Mouse (Mus musculus): ENCODE data around the gene Naaladl2.
"Not testable (repeated sequence)": the region's sequence is repeated elsewhere in the genome, so short reads cannot be mapped to it uniquely, and the experiment has no call there.

Gene Naaladl2

DNA sequence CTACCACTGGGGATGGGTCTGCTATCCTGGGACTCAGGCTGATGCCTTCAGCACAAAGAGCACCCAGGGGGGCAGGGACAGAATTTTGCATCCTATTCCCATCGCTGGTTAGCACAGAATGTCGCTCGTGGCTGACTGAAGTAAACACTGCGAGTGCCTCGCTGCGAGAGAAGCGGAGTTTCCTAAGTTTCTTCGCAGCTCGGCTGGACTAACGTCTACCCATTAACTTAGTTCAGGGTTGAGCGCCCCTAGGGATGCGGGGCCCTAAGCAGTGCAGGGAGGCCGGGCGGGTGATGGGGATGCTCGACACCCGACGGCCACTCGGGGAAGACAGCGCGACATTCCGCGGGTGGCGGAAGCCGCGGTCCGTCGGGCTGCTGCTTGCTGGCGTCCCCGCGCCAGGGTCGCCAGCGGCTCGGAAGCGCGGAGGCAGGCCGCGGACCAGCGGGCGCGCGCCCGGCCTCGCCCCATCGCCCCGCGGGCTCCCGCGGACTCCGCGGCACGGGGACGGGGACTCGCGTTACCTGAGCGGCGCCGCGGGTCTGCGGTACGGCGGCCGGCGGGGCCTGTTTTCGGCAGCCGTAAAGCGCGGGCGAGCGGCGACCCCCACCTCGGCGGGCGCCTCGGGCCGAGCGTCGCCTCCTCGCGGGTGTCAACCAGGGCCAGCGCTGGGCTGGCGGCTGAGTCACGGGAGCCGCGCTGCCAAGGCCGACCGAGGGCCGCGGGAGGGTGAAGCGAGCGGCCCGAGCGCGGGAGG is at the start of gene Naaladl2:
Naaladl2 (minus strand) TSS at position 707 of the 757 bp plus-strand sequence.
- no peak for DNase-seq (ENCODE audit: low read depth, low spot score)

DNA sequence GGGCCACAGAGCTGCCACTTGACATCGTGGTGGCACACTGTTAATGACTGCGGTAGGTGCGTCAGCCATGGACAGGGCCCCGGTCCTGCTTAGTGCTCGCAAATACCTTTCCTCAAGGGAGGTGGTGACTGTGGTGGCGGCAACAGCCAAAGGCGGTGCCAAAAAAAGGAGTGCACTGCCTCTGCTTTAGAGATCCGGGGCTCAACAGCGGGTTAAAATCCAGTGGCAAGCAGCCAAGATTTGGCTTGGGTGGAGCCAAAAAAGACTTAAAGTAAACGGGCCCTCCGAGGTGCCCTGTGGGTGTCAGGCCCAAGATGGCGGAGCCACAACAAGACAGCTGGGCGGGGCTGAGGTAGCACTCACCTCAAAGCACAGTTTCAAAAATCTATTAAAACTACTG is 7.7 kb upstream of the Naaladl2 start:
- no peak for DNase-seq (ENCODE audit: low read depth, low spot score)

DNA sequence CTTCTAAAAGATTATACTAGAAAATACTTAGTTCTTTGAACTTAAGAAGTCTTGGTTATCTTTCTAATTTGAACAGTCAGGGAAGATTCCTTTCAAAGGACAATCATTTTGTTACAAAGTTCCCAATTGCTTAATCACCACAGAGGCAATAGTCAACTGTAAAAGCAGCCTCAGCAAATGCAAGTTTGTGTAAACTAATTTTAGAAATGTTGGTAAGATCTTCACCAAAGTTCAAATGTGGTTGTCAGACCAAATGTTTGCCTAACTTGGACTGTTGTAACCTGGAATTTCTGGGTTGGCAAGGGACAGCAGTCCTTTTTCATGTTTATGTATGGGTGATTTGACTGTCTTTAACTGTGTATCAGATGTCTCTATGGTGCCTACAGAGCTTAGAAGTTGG is 3.2 kb upstream of the Naaladl2 start:
- DNase-seq (ENCODE audit: low read depth, low spot score) = no peak

DNA sequence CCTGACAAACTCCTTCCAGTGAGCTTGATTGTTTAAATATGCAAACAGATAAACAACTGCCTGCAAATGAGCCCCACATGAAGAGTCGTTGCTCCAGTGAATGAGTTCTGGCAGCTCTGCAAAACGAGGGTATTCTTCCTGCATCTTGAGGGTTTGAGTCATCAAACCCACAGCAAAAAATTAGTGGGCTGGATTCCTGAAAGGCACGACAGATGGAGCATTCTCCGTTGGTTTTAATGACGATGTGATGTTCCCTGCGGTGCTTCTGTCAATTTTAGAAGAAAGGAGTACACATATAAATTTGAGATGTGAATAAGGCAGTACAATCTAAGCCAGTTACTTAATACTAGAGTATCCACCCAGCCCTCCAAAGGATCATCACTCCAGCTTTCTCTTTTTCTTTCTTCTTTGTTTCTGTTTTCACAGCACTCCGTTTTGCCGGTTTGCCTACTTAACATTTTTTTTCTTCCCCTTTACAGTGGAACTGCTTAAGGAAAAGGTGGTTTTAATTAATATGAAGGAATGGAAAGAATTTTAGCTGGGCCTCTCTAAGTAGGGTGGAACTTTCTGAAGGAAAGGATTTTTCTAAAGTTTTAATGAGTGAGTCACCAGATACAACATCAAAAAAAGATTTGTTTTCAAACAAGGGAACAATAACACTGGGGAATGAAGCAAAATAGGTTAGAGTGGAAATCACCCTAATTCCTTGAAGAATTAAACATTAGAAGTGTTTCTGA is 1.1 kb upstream of the Naaladl2 start:
- no peak for DNase-seq (ENCODE audit: low read depth, low spot score)

DNA sequence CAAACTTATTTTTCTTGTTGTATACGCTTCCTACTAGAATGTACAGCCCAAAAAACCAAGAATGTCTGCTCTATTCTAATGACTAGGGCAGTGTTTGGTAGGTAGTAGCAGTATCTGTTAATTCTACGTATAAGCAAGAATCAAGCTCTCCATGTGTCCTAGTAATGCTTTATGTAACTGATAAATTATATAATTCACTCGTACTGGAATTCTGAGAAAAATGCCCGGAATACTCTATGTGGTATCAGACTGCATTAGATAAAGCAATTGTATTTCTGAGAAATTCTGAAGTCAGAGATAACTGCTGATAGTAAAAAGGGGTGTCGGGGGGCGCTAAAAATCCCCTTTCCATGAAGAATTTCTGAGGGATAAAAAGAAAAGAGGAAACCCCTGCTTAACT is 950 bp downstream of the Naaladl2 start:
- no peak for DNase-seq (ENCODE audit: low read depth, low spot score)

DNA sequence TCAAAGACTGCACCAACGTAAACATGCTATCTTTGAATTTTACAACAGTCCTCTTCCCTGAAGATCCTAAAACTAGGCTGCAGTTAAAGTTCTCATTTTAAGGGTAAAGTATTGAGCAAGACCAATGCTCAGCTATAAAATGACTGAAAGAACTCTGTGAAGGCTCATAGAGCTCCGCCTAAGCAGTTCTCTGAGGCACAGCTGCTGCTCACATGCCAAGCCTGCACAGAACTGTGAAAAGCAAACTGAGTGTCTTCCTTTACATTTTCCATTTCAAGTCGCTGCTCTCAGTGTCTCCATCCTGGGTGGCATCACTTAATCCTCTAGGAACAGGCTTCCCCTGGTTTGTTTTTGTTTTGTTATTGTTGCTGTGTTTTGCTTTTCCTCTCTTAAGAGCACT is 12.2 kb downstream of the Naaladl2 start:
- no peak for DNase-seq (ENCODE audit: low read depth, low spot score)

DNA sequence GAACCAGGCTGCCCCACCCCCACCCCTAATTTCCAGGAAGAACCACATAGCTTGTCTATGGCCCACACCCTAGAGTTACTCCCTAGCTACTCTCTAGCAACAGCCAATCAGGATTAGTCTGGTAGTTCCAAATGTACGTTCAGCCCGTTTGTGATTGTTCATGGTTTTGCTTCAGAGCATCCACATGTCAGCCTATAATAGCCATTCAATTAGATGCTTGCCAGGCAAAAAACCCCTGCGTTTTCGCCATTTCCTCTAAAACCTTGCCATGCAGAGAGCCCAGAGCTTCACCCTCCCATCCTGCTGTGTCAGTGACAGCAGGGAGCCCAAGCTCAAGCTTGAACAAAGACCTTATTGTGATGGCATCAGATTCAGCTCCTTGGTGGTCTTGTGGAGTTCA is 16.2 kb downstream of the Naaladl2 start:
- DNase-seq (ENCODE audit: low read depth, low spot score) = no peak

DNA sequence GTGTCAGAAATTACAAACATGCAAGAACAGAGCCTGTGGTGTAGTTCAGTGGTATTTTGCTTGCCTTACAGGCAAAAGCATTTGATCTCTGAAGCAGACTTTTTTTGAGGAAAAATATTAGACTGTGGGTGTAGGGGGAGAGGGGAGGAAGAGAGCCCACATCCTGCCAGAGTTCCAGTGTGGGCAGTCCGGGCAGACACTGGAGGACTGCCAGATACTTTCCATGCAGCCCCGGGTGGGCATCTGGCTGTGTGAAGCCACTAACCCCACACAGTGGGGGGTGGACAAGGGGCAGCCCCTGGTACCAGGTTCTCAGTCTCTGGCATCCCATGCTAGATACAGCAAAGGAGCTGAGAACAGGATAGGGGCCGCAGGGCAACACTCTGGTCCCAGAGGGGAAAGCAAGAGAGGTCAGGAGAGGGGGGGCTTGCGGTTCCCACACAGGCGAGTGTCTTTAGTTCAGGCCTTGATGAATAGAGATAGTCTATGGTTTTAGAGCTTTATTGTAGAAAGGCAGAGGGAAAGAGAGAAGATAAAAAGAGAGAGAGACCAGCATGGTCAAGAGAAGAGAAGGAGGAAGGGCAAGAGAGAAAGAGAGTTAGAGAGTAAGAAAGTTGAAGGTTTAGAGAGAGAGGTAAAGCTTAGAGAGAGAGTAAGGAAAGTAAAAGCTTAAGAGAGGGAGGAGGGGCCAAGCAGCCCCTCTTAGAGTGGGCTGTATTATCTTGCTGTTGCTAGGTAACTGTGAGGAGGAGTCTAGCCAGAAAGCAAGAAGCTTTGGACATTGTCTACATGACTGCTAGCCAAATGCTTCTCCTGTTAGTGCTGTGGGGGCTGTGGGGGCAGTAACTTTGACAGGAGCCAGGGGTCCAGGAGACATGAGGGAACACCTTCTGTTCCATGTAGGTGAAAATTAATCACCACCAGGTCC is 18.9 kb downstream of the Naaladl2 start:
- no peak for DNase-seq (ENCODE audit: low read depth, low spot score)

DNA sequence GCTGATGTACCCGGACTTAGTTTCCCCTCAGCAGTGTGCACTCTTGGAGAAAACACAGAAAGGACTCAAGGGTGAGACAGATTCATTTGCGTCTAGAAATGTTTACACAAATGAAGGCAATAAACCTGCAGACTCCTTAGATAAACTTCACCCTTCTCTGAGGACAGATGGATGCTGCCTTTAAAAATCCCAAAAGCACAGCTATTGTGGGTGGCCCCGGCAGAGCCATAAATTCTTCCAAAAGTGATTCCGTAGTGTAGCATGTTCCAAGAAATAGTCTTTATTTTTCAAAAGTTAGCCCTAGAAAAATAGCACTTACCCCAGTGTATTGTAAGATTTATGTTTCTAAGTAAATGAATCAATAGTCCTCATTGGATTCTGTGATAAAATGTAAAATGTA is 31.0 kb downstream of the Naaladl2 start:
- no peak for DNase-seq (ENCODE audit: low read depth, low spot score)

DNA sequence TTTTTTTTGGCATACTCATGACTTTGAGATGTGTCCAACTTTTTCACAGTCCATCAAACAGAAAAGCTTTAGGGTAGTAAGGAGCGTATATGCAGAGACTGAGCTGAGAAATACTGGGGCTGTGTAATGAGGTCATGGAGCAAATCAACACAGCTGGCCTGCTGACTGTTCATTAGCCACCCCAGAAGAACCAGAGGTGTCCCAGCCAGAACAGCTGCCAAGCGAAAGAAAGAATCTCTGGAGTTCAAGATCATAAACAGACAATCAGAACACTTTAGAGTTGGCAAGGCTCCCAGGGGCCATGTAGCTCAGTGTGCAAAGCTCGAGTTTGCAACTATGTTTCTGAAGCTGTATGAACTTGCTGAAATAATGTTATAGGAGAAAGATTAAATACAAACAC is 35.1 kb downstream of the Naaladl2 start:
- peak; percentile 3 for DNase-seq (ENCODE audit: low read depth, low spot score)

DNA sequence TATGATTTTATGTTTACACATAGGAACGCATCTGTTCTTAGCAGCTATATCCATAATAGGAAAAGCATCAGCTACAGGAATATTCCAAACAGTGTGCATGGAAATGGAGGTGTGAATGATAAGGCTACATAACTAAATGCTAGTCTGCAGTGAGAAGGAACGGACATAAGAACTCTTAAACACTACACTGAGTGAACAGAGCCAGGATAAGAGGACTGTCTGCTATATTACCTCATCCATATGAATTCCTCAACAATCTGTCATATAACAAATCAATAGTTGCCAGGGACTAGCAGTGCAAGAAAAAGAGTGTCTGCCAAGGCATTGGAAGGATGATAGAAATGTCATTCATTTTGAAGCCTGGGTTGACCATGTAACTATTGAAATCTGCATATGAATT is 51.1 kb downstream of the Naaladl2 start:
- no peak for DNase-seq (ENCODE audit: low read depth, low spot score)

DNA sequence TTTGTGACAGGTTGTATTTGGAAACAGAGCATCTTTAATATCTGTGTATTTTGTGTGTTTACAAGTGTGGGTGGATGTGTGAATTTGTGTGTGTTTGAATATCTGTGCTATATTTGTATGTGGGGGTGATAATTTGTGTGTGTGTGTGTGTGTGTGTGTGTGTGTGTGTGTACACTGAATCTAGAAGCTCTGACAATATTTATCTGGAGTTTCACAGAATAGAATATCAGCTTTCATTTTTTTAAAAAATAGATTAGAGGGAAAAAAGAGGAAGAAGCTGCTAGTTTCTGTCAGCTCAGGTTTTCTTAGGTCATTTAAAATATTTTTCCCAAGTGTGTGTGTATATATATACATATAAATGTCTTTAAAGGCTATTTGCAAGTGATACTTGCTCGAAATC is 68.3 kb downstream of the Naaladl2 start:
- no peak for DNase-seq (ENCODE audit: low read depth, low spot score)

DNA sequence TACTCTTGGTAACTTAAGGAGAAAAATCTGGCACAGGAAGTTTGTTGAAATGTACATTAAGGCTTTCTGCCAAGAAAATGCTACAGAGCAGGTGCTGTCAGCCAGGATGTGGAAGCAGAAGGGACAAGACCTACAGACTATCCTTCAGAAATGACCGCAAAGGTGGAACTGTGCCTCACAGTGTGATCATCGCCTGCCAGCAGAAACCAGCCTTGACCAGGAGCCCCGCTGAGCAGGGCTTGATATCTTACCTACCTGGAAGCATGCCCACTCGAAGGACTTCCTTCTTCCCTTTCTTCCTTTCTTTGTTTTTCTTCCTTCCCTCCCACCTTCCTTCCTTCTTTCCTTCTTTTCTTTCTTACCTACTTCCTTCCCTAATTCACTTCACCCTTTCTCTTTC is 69.8 kb downstream of the Naaladl2 start:
- DNase-seq (ENCODE audit: low read depth, low spot score) = no peak

DNA sequence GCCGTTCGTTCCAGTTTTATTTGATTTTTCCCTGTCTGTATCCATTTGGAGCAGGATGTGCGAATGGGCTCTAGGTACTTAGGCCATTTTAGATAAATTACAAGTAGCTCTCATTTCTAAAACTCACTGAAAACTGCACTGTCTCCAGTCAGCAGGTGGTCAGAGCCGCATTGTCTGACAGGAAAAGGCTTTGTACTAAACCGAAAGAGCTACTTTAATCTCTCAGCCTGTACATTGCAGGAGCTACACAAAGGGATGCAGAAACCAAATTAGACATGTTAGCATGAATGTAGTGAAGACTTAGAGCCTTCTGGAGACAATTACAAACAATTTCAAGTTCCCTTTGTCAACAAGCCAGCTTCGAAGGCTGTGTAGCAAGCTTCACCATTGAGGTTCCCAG is 70.2 kb downstream of the Naaladl2 start:
- DNase-seq (ENCODE audit: low read depth, low spot score) = no peak

DNA sequence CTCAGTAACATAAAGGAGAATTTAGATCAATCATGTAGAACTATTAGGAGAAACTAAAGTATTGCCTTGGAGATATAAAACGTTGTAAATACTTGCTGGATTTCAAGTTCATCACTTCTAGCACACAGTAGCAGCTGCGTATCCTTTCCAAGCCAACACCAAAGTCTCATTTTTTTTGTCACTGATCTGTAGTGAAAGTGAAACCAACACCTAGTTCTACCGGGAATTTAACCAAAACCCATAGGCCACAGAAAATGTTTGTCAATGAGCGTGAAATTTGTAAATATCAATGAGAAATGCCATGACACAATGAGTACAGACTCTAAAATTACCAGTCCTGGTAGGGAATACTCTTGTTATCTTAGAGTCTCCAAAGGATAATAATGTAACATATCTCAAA is 80.8 kb downstream of the Naaladl2 start:
- no peak for DNase-seq (ENCODE audit: low read depth, low spot score)

DNA sequence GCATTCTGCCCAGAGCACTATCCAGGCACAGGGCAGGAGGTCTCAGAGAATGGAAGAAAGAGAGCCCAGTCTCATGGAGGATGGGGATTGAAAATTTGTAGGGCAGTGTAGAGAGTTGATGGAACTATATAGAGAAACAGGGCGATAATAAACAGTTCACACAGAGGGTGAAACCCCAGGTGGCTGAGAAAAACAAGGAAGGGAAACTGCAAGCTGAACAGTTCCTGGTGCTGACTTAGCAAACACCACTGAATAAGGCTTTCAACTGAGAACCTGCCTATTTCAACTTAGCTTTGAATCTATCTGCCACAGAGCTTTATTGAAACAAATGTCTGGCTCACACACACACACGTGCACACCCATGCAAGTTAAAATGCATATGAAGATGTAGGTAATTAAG is 91.1 kb downstream of the Naaladl2 start:
- DNase-seq (ENCODE audit: low read depth, low spot score) = no peak

DNA sequence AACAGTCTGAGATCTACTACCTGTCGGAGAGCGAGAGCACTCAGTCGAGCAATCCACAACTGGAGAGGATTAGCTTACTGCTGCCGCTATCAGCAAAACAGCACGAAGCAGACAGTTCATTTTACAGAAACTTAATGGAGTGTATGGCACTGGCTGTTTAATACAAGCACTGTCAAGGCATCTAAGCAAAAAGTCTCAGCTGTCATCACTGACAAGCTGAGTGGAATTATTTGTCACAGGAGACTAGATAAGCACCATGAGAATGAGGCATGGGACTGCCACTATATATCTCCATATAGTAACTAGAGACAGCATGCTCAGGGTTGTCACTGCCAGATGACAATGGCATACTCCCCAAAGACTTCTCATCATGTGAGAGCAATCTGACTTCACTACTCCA is 124.1 kb downstream of the Naaladl2 start:
- no peak for DNase-seq (ENCODE audit: low read depth, low spot score)

DNA sequence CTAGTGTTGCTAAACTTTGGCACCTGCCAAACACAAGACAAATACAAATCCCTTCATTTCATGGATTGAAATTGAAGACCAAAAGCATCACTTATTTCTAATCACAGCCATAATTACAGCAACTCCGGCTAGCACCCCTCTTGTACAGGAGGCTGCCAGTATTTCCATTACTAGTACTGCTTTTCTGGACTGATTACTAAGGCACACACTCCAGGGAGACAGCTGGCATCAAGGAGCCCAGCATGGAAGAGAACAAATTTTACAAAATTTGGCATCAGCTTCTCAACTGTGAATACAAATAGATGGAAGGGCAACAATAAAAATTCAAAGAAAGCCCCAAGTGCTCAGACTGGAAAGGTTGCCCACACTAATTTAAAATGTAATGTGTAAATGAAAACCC is 133.3 kb downstream of the Naaladl2 start:
- DNase-seq (ENCODE audit: low read depth, low spot score) = no peak

DNA sequence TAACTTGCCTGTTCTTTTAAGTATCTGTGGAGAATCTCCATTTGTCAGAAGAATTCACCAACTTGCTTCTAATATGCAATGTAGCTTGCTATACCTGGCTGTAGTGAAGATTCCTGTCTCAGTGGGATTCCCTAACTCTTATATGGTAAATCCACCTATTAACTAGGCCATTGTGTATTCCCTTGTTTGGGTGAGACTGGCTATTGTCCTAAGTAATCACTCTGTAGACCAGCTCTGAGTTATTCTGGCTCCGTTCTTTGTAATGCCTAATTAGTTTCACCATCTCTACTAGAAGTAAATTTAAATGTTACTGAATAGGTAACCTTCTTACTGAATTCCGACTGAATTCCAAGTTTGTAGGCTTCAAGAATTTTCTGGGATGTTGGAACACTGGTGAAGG is 137.3 kb downstream of the Naaladl2 start:
- DNase-seq (ENCODE audit: low read depth, low spot score) = not testable (repeated sequence)

DNA sequence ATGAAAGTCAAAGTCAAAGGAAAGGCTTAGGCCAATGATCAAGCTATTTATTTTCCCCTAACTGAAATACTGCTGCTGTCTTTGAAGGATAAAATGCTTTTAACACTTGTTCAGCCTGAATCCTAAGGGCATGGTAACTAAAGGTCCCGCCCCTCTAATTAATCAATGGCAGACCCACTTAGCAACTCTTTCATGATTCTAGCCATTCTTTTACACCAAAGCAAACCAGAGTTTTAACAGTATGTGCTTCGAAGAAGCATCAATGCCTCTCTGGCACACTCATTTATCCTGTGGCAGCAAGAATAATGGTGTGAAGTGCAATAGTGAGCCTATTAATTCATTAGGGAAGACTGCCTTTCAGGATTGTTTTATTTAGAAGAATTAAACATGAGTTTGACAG is 151.5 kb downstream of the Naaladl2 start:
- no peak for DNase-seq (ENCODE audit: low read depth, low spot score)

DNA sequence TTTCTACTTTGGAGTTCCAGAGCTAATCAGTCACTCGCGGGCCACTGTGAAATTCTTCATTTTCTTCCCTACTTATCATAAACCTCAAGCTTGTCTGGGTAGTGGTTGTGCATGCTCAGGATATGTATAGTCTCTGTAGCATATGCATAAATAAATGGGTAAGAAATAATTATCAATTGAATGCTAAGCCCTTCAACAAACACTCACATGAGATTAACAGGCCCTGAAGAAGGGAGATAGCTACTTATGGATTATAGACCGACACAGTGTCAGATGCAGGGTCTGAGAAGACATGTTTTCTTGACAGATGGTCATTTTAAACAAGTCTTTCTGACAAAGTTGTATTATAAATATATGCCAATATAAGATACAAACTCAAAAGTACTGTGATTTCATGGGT is 152.0 kb downstream of the Naaladl2 start:
- DNase-seq (ENCODE audit: low read depth, low spot score) = no peak

DNA sequence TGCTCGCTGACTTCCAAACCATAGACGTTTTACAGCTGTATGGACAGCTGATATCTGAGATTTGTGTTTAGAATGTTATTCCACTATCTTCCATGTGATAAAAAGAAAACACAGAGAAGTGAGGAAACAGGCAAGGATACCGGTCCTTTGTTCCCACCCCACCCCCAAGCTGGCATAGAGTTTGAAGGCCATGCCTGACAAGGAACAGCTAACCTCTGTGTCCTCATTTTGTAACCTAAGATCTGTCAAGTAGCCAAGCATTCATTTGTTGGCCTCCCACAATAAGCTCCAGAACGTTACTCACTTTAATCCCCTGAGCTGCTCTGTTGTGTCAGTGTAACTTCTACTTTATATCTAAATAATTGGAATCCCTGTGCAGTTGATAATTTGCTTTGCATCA is 161.9 kb downstream of the Naaladl2 start:
- DNase-seq (ENCODE audit: low read depth, low spot score) = no peak
